Mouse (Mus musculus): ENCODE measurements around the gene Tsc22d1. TPM values are rescaled to one million over a fixed set of nuclear protein-coding genes. Genes with fewer than 3 reads are reported as not detected.

Gene Tsc22d1
- total RNA-seq, 2 experiments from 2014 or later: 530 to 560 TPM

DNA sequence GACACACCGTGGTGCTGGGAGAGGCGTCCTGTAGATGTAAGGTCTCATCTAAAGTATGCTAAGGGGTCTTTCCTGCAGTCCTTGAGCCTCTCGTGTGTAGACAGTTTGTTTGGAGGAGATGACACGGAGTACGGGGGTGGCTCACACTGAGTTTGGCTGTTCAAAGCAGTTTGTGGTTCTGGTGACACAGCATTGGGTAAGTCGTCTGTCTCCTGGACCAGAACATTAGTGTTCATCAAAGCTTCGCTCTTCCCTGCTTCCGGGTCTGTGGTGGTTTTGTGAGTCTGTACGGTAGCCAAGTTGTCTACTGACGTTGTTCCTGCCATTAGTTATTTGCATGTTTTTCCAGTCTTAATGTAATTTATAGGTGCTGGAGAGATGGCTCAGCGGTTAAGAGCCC lies 65.7 kb downstream of the Tsc22d1 start:
- DNase-seq (ENCODE audit: low spot score in 2 of 2): no peak

DNA sequence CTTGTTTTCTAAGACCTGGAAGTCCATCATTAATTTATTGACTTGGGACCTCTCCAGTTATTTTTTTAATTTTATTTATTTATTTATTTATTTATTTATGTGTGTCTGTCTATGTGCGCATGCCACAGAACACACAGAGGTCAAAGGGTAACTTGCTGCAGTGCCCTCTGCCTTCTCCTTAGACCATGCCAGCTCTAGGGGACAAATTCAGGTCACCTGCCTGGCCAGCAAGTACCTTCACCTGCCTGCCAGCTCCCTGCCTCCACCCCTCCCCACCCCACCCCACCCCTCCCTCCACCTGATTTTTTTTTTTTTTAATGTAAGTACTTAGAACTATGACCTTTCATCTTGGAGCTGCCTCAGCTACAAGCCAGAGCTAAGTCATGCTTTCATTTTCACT lies 68.9 kb downstream of the Tsc22d1 start:
- no peak for DNase-seq (ENCODE audit: low spot score in 2 of 2)

DNA sequence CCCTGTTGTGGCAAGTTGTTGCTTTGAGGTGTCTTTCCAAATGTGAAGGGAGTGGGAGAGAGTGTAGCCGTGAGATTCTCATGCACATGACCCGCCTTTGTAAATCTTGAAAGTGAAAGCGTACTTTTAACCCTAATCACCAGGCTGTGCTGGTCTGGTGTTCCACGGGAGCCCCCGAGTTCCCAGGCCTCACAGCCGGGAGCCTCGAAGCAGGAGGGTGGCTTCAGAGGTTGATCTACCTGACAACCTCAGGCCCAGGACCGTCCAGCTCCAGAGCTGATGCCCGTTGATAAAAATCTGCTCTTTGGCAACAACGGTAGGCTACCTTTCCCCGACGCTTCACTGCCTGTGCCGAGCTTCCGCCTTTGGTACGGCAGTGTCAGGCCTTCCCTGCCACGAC lies 72.8 kb downstream of the Tsc22d1 start:
- DNase-seq (ENCODE audit: low spot score in 2 of 2): no peak

DNA sequence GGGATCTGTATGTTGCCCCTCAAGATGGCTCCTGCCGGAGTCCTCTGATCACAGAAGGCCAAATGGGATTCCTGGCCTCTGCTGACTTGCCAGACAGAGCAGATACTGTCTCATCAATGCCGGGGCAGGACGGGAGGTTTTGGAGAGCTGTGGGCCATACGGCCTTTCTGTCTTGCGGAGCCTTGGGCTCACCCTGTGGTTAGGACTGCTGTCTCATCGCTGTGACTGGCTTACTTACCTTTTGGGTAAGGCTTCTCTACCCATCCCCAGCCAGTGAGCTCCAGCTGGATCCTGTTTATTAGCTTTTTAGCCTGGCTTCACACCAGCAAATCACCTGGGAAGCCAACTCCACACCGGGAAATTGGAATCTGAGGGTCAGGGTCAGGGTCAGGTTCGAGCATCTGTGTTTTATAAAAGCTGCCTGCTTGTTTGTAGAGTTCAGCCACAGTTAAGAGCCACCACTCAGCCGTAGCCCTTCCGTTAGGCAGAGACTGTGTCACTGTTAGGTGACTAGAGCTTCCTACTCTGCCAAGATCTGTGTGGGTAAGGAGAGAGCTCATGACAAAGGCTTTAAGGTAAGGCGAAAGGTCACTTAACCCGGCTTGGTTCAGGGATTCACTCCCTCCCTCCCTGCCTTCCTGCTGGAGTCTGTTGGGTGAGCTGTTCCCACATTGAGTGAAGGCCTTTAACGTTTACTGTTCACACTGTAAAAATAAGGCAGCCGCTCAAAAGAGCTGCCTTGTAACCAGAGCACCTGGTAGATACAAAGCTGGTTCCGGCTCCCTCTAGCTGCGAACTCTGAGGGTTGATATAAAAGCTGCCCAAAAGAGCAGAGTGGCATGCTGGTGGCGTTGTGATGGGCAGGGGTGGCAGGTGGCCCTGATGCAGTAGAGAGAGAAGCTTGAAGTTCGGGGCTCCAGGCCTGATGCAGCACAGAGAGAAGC lies 73.6 kb downstream of the Tsc22d1 start:
- no peak for DNase-seq (ENCODE audit: low spot score in 2 of 2)

DNA sequence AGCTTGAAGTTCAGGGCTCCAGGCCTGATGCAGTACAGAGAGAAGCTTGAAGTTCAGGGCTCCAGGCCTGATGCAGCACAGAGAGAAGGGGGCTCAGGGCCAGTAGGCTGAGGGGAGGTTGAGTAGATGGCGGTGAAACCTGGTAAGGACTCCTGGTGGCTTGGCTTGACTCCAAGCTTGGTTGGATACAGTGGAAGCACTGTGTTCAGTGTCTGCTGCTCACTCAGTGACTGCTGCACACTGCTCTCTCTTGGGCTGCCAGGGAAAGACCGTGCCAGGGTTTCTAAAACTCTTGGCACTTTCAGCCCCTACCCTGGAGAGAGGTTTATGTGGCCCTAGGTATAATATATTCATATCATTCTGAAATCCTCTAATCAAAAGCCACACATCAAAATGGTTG lies 74.4 kb downstream of the Tsc22d1 start:
- DNase-seq (ENCODE audit: low spot score in 2 of 2): peak in 1 of 2 experiments; percentile 57

DNA sequence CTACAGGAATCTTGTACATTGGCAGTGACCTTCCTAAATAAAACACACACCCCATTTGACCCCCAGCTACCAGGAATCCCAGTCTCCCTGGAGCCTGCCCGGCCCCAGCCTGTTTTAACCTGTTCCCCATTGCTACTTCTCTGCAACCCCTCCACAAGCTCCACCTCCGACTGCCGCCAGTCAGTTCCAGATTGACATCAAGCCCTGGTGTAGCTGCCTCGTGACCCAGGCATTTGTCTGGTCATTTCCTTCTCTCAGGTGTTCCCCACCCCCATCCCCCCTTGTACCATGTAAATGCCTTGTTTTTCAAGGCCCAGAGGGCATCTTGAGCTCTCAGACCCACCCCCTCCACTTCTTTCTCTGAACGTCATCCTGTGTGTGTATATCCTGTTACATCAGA lies 80.3 kb downstream of the Tsc22d1 start:
- no peak for DNase-seq (ENCODE audit: low spot score in 2 of 2)

DNA sequence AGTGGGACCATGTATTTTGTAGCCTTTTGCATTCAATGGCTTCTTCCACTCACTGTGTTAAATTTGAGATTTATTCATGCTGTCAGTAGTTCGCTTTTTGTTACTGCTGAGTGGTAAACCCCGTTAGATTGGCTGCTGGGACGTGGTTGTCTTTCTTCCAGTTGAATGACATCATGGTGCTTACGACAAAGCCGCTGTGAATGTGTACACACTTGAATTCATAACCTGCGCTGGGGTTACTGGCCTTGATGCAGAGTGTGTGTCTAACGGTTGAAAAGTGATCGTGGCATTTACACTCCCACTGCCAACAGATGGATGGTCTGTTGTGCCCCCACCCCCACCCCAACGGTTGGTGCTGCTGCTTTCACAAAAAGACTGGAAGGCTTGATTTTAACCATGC lies 82.4 kb downstream of the Tsc22d1 start:
- no peak for DNase-seq (ENCODE audit: low spot score in 2 of 2)

DNA sequence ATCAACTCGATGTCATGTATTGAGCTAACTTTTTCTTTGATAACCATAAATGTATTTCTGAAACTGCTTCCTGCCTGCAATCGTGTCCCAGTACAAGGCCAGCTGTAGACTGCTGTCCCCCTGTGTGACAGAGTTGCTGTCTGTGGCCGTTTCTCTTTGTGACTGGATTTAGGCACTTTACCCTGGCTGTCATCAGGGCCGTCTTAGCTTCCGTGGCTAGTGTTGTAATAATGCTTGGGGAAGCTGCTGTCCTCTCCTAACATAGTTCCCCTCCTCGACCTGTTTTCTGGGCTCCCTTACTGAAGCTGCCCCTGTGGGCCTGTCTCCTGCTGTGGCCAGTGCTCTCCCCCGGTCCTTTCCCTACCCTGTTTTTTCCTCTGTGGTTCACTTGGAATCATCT lies 83.4 kb downstream of the Tsc22d1 start:
- DNase-seq (ENCODE audit: low spot score in 2 of 2): no peak

DNA sequence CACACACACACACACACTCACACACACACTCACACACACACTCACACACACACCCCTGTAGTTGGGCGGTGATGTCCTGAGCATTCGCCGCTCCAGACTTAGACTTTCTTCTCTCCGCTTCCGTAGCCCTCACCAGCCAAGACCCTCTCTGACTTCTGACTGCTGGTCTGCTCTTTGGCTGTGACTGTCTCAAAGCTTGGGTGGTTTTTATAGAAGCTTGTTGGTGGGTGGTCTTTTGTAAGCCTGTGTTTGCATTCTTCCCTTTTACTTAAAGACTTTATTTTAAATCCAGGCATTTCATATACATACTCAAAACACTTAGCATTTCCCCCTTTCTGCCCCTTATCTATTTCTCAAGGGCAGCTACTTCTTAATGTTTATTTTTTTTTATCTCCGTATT lies 84.7 kb downstream of the Tsc22d1 start:
- DNase-seq (ENCODE audit: low spot score in 2 of 2): no peak

DNA sequence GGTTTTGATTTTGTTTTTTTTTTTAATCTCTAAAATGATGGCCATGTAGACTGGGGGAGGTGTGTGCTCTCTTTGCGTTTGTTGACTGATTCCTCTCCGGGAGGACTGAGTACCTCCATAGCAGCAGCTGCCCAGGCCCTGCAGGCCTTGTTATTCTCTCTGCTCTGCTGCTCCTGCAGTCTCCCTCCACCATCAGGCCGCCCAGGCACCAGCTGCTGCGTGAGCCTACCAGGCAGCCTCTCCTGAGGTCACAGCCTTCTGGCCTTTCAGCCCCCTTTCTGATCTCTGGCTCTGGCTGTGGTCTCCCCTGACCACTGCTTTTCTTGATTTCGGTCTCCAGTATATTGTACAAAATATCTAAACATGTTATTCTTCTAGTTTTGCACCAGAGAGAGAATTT lies 85.3 kb downstream of the Tsc22d1 start:
- DNase-seq (ENCODE audit: low spot score in 2 of 2): no peak

DNA sequence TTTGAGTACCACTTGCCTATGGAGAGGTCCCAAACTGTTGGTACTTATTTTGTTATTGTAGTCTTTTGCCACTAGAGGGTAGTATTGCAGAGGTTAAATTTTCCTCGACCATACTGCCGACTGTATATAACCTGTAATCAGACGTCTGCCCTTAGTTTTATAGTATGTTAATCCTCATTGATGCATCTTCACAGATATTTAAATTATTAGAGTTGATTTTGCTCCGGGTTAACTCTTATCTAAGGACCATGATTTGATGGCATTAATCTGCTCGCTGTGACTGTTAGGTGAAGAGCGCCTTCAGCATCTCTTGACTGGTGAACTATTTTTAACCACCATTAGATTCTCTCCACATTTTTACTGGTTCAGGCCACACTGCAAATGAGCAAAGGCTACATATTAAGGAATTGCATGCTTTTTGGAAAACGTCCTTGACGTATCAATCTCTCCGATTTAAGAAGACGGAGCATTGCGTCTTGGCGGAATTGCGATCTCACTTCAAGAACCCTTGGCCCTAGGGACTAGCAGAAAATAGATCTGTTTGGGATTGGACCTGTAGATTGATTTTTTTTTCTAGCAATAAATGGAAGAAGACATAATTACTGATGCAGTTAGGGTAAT lies 88.6 kb downstream of the Tsc22d1 start:
- DNase-seq (ENCODE audit: low spot score in 2 of 2): no peak

DNA sequence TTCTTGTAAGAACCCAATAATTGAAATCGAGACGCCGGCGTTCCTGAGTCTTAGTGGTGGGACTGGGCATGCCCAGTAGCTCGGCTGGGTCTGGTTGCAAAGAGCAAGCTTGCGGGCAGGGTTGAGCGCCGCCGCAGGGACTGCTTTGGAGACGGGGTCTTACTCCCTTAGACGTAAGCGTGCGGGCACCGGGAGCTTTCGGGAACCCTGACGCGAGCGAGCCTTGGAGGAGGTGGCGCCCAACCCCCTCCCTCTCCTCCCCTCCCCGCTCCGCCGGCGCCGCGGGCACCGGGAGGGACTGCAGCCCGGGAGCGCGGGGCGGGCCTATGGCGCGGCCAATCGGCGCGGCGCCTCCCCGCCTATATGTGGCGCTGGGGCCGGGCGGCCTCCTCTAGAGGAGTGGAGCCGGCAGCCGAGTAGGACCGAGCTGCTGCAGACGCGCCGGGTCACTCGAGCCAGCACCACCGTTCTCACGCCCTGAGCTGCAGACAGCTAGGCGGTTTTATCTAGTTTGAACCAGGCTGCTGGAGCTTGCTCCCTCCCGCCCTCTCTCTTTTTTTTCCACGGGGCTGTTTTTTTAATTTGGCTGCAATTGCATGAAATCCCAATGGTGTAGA lies 89.5 kb downstream of the Tsc22d1 start:
- peak; percentile 90 to 96 for DNase-seq (ENCODE audit: low spot score in 2 of 2)

DNA sequence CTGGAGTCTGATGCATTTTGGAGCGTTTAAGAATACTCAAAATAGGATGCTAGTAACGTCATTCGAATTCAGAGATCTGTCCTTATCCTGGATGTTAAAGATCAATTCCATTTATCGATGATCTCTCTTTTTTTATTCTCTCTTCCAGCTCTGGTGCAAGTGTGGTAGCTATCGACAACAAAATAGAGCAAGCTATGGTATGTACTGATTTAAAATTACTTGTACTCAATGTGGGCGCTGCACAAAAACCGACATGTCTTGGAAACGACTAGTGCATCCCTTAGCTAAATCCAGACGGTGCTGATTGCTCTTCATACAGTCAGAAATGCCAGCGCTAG lies 90.3 kb downstream of the Tsc22d1 start:
- DNase-seq (ENCODE audit: low spot score in 2 of 2): no peak

DNA sequence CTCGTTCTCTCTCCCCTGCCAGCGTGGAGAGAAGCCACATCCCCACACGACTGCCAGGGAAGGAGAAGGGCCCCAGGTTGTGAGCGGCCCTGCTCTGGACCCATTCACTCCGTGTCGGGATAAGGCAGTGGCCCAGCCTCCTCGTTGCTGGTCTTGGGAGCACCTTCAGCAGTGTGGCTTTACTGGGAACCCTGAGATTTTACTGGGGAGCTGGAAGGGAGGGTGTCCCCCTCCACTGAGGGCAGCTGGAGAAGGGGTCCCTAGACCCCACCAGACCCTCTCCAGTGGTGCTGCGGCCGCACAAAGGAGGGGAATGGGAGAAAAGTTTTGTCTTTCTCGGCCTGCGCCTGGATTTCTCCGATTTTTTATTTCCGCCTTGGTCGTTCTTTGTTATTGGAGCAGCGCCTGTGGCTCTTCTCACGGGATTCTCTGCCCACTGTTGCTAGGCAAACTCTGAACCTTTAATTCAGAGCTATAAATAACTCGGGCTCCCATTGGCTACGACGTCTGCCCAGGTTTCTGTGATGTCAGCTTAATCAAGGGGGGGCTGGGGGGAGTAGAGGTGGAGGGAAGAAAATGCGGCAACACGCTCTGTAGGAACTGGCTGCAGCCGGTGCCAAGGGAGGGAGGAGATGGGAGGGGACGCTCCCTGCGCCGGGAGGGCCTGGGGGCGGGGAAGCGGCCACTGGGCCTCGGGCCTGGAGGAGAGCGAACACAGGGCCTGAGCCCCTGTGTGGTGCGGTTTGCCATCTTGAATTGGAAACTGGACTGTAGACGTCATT lies 90.9 kb downstream of the Tsc22d1 start:
- peak; percentile 78 to 85 for DNase-seq (ENCODE audit: low spot score in 2 of 2)

DNA sequence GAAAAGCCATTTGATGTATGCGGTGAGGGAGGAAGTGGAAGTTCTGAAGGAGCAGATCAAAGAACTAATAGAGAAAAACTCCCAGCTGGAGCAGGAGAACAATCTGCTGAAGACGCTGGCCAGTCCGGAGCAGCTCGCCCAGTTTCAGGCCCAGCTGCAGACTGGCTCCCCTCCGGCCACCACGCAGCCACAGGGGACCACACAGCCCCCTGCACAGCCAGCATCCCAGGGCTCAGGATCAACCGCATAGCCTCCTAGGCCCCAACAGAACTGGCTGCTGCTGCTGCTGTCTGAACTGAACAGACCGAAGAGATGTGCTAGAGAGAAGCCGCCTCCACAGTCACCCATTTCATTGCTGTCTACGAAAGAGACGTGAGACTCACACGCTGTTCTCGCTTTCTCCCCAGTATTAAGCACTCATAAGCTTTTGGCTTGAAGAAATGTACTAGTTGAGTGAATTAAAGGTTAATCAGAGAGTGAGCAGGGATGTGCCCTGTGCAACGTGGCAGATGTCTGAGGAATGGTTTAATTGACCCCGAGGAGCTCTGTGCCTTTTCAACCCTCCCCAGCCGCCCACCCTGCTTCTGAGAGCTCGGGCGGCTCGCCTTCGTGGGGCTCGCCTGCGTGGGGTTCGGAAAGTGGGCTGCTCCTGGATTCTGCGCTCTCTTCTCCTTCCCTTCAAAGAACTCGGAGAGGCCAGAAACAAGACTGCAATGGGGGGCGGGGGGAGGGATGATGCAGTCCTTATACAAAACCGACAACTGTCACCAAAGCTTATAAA lies 91.9 kb downstream of the Tsc22d1 start:
- DNase-seq (ENCODE audit: low spot score in 2 of 2): peak; percentile 38 to 56

DNA sequence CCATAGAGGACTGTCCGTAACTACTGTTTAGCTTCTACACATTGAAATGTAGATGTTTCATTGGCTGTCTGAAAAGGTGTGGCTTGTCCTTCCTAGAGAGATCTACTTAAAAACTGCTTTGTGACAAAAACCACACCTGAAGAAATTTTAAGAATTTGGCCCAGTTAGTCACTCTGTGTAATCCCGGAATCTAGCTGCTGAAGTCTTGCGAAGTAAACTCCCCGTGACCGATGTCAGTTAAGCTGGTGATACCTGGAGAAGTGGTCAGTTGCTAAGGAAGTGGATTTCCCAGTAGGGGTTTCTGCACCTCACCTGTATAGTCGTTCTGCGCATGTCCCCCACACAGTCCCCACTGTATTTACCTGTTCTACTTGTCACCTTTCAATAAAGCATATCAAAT lies 92.6 kb downstream of the Tsc22d1 start:
- no peak for DNase-seq (ENCODE audit: low spot score in 2 of 2)

DNA sequence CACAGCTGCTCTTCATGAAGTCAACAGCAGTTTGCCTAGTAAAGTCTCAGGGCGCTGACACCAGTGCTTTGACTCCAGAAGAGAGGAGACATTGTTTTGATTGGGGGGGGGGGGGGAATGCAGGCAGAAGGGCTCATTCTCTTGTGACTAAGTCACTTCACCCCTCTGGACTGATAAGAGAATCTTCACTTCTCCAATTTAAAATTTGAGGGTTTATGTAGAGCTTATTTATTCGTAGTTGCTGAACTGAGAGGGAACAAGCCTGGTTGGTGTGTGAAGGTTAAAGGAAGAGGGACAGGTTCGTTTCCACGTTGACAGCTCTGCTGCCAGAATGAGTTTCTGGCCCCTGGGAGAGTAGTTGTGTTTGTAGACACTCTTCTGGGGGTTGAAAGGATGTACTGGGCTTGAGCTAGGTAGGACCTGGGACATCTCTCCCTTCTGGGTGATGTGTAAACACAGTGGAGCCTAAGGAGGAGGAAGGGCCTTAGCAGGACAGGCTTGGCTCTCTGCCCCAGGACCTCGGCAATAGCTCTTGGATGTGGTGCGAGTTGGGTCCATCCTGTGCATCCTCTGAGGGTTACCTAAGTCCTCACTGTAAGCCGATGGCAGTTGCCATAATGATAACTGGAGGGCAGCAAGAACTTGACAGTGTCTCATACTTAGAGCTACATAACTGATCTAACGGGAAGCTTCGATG lies 93.2 kb downstream of the Tsc22d1 start:
- DNase-seq (ENCODE audit: low spot score in 2 of 2): no peak

DNA sequence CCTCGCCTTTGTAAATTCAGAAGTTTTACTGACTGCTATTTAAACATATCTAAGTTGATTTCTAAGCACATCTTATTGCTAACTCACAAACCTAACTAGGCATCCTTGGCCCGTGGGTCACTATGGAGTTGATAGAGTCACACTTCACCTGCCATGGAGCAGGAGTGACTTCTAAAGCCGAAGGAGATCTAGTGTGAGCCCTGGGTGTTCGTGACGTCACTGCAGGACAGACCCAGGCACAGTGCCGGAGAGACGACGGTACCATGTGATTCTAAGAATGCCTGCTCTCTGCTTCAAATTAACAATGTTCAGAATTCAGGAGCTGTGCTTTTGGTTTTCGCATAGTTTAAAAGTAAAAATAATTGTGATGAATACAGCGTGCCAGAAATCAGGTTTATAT lies 93.9 kb downstream of the Tsc22d1 start:
- no peak for DNase-seq (ENCODE audit: low spot score in 2 of 2)

DNA sequence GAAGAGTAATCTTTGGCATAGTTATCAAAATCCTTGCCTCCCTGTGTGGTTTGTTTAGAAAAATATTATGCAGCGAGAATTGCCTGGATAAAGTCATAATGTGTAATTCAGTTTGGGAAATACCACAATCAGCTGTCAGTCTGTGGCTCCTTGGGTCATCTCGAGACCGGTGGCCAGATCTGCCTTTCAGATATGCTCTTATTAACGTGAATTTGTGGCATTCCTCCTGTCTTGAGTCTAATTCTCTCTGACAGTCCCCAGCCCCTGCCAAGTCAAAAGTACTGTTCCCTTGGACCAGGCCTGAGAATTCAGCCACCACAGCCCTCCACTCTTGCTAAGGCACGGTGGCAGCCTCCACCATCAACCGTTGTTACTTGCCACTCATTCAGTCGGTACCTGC lies 97.2 kb downstream of the Tsc22d1 start:
- no peak for DNase-seq (ENCODE audit: low spot score in 2 of 2)

DNA sequence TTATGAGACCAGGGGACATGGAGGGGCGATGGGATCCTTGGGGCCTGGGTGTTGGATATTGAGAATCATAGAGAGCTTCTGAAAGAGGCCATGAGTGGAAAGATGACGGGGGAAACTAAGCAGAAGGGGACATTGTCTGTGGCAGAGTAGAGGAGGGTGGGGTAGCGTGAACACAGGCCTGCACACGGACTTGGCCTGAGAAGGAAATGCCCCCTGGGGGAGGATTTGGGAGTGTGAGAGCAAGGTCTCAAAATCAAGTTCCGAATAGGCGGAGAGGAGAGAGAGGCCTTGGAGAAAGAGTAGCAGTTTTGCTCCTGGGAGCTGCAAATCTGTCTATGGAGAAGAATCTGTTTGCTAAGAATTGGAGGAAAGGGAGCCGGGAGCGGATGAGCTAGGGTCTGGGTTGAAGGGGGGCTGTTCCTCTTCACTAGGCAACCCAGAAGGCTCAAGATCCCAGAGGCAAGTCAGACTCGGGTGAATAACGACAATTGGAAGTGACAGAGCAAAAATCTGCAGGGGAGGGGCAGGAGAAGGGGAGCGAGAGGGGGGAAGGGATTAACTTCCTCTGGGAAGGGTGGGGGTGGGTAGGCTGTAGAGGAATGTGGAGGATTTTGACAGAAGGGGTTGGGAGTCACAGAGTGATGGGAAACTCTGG lies 98.8 kb downstream of the Tsc22d1 start:
- no peak for DNase-seq (ENCODE audit: low spot score in 2 of 2)

All from layer of hippocampus, postnatal 10 days (tissue).